23 mouse cellular contexts compared by ENCODE assay signal in genomic region chr3:94665896-94666295, GRCm38 (mm10). TPM values are rescaled to one million over a fixed set of nuclear protein-coding genes. Genes with fewer than 3 reads are reported as not detected.
DNase-seq lines count a peak whose midpoint lies in the region; ATAC-seq and TF ChIP-seq lines count a peak whose summit lies in the region.
"Not testable (repeated sequence)": the region's sequence is repeated elsewhere in the genome, so short reads cannot be mapped to it uniquely, and the experiment has no call there.
"Had no signal": no experiment of that assay in that cellular context is flagged by ENCODE, and none has a peak within 500 bp of the region (broad histone marks: within the 10 kb centered on the region; RNA-seq: fewer than 3 reads in every experiment).

No protein-coding gene starts in this region.

- H3K9ac ChIP-seq in heart, embryonic 11.5 days (ENCODE audit: low read depth, low read length); lung, embryonic 14.5 days: not testable (repeated sequence)
- peak overlapping the region; percentile 57 for H3K9ac ChIP-seq in liver, embryonic 12.5 days

- H3K36me3 ChIP-seq in G1E (replicated peaks); heart, embryonic 11.5 days (ENCODE audit: control insufficient read depth, insufficient read depth, low read length); hindbrain, embryonic 10.5 days; liver, embryonic 12.5 days; lung, embryonic 14.5 days (ENCODE audit: insufficient read depth): not testable (repeated sequence)

- ATAC-seq in G1E (ENCODE audit: extremely low read depth, insufficient number of reproducible peaks, low FRiP score, poor library complexity, severe bottlenecking): peak; percentile 88
- peak; percentile 88 for ATAC-seq in heart, embryonic 11.5 days (replicated peaks; ENCODE audit: insufficient number of reproducible peaks, low FRiP score, low TSS enrichment)
- ATAC-seq in liver, embryonic 12.5 days: peak; percentile 91
- ATAC-seq in lung, embryonic 14.5 days (ENCODE audit: insufficient read depth): peak; percentile 54; the same call in 1 of the 2 replicates
- ATAC-seq in megakaryocyte progenitor cell, adult 5-6 weeks (replicated peaks; ENCODE audit: poor library complexity): peak; percentile 68

- H3K27ac ChIP-seq in heart, embryonic 11.5 days (ENCODE audit: low read depth, low read length): peak overlapping the region; percentile 64
- H3K27ac ChIP-seq in hindbrain, embryonic 10.5 days: peak overlapping the region; percentile 50; the same call in 1 of the 2 replicates
- H3K27ac ChIP-seq in liver, embryonic 12.5 days: peak overlapping the region; percentile 87
- not testable (repeated sequence) for H3K27ac ChIP-seq in lung, embryonic 14.5 days (ENCODE audit: low read depth)

- H3K4me2 ChIP-seq in heart, embryonic 11.5 days: peak overlapping the region; percentile 32
- H3K4me2 ChIP-seq in liver, embryonic 12.5 days: peak overlapping the region; percentile 63
- H3K4me2 ChIP-seq in lung, embryonic 14.5 days: not testable (repeated sequence)

- H3K9me3 ChIP-seq in G1E (replicated peaks); heart, embryonic 11.5 days (replicated peaks; ENCODE audit: control insufficient read depth, low read length); hindbrain, embryonic 10.5 days; liver, embryonic 12.5 days (replicated peaks); lung, embryonic 14.5 days (ENCODE audit: low read depth, low read length): not testable (repeated sequence)

- peaks cover 18% of the 10 kb centered on the region for H3K4me1 ChIP-seq in G1E (ENCODE audit: insufficient read depth, low read depth, low read length)
- not testable (repeated sequence) for H3K4me1 ChIP-seq in heart, embryonic 11.5 days (ENCODE audit: control insufficient read depth, insufficient read depth, low read length); hindbrain, embryonic 10.5 days (replicated peaks); lung, embryonic 14.5 days (ENCODE audit: insufficient read depth)
- peaks cover 26% of the 10 kb centered on the region for H3K4me1 ChIP-seq in liver, embryonic 12.5 days

- DNase-seq in G1E (ENCODE audit: low spot score); hindbrain, embryonic 10.5 days (ENCODE audit: low spot score): not testable (repeated sequence)
- DNase-seq in embryo, embryonic 9.5 days (ENCODE audit: extremely low spot score): peak; percentile 19
- peak; percentile 23 for DNase-seq in lung, embryonic 14.5 days
- peak; percentile 54 for DNase-seq in urinary bladder, postnatal 14 days (ENCODE audit: low spot score)

- not testable (repeated sequence) for TF ChIP-seq CTCF in G1E (IDR thresholded peaks at IDR 0.05; ENCODE audit: low read depth, low read length); lung, embryonic 14.5 days (IDR thresholded peaks at IDR 0.05; ENCODE audit: low read depth)

- peak overlapping the region; percentile 8; the same call in 1 of the 2 replicates for H3K4me3 ChIP-seq in G1E (ENCODE audit: low read depth, low read length)
- not testable (repeated sequence) for H3K4me3 ChIP-seq in heart, embryonic 11.5 days (ENCODE audit: low read depth, low read length); hindbrain, embryonic 10.5 days; lung, embryonic 14.5 days (ENCODE audit: low read depth, low read length)
- H3K4me3 ChIP-seq in liver, embryonic 12.5 days: peak overlapping the region; percentile 31

- WGBS in heart, embryonic 11.5 days (ENCODE audit: insufficient replicate concordance): 4% methylated on average over 7 of the region's 7 CpGs
- 46% methylated on average over 7 of the region's 7 CpGs for WGBS in hindbrain, embryonic 10.5 days
- WGBS in liver, embryonic 12.5 days (ENCODE audit: insufficient replicate concordance): 10% methylated on average over 7 of the region's 7 CpGs
- WGBS in lung, embryonic 14.5 days: 10% methylated on average over 7 of the region's 7 CpGs

- peaks cover 14% of the 10 kb centered on the region for H3K27me3 ChIP-seq in G1E (ENCODE audit: insufficient read depth, low read length)
- not testable (repeated sequence) for H3K27me3 ChIP-seq in heart, embryonic 11.5 days (ENCODE audit: control insufficient read depth, insufficient read depth, low read length); hindbrain, embryonic 10.5 days (ENCODE audit: insufficient read depth, poor library complexity, severe bottlenecking); liver, embryonic 12.5 days (replicated peaks); lung, embryonic 14.5 days (ENCODE audit: insufficient read depth, low read length)

RNA-seq across cellular contexts. Expression of gene Tuft1, which starts 7.2 kb away (rescaled TPM):
- total RNA-seq in G1E (2014; fragmentation: Nextera tagmentation) (6.1 and 6.8 TPM in 2 replicates), G1E (2017) (14.7 and 15.7 TPM in 2 replicates)
- polyA plus RNA-seq in G1E (2012): 4.1 and 4.5 TPM in 2 replicates
- polyA plus RNA-seq in heart, embryonic 11.5 days (2014; fragmentation: Nextera tagmentation; extraction: Ambion mirVana): 8.7 and 10.5 TPM in 2 replicates
- polyA plus RNA-seq in hindbrain, embryonic 10.5 days (2016; fragmentation: Nextera tagmentation; extraction: Ambion mirVana): 3.5 and 3.7 TPM in 2 replicates
- 5.4 and 7.5 TPM in 2 replicates for polyA plus RNA-seq in liver, embryonic 12.5 days (2016; fragmentation: Nextera tagmentation; extraction: Ambion mirVana)
- 8.2 and 8.8 TPM in 2 replicates for polyA plus RNA-seq in lung, embryonic 14.5 days (2014; fragmentation: Nextera tagmentation; extraction: Ambion mirVana)
- 3.5 TPM in 2 replicates for total RNA-seq in megakaryocyte progenitor cell, adult 5-6 weeks (2015)
- 4.2 and 5.2 TPM in 2 replicates for total RNA-seq in megakaryocyte progenitor cell, adult 5-6 weeks (2017)

RNA-seq across cellular contexts. Expression of gene Gm10972, which starts 23.0 kb away (rescaled TPM):
- total RNA-seq in G1E (2014; fragmentation: Nextera tagmentation): not detected in 2 replicates
- not detected in 2 replicates for total RNA-seq in G1E (2017)
- polyA plus RNA-seq in G1E (2012): not detected in 2 replicates
- polyA plus RNA-seq in heart, embryonic 11.5 days (2014; fragmentation: Nextera tagmentation; extraction: Ambion mirVana): not detected in 2 replicates
- not detected in 2 replicates for polyA plus RNA-seq in hindbrain, embryonic 10.5 days (2016; fragmentation: Nextera tagmentation; extraction: Ambion mirVana)
- polyA plus RNA-seq in liver, embryonic 12.5 days (2016; fragmentation: Nextera tagmentation; extraction: Ambion mirVana): not detected in 2 replicates
- polyA plus RNA-seq in lung, embryonic 14.5 days (2014; fragmentation: Nextera tagmentation; extraction: Ambion mirVana): not detected in 2 replicates
- not detected in 2 replicates for total RNA-seq in megakaryocyte progenitor cell, adult 5-6 weeks (2015)
- total RNA-seq in megakaryocyte progenitor cell, adult 5-6 weeks (2017): not detected in 2 replicates
- total RNA-seq: adrenal gland, postnatal 10 days; gastrocnemius, postnatal 10 days; heart, adult 18-20 months; heart, postnatal 25 days; layer of hippocampus, postnatal 14 days; monocyte, adult 5-6 weeks had no signal
- polyA plus RNA-seq: activated CD4-positive, CD25-positive, alpha-beta regulatory T cell, adult 4 months; brain, embryonic 14.5 days; forebrain, embryonic 14.5 days; hindbrain, embryonic 15.5 days; intestine, postnatal 0 days; kidney, postnatal 0 days; limb, embryonic 11.5 days; midbrain, embryonic 10.5 days; neural tube, embryonic 11.5 days had no signal

RNA-seq across cellular contexts. Expression of gene Selenbp2, which starts 27.5 kb away (rescaled TPM):
- 7.9 and 11.2 TPM in 2 replicates for total RNA-seq in G1E (2014; fragmentation: Nextera tagmentation)
- total RNA-seq in G1E (2017): 41.5 and 58.9 TPM in 2 replicates
- 3.2 and 3.5 TPM in 2 replicates for polyA plus RNA-seq in G1E (2012)
- 0.72 and 2.0 TPM in 2 replicates for polyA plus RNA-seq in heart, embryonic 11.5 days (2014; fragmentation: Nextera tagmentation; extraction: Ambion mirVana)
- polyA plus RNA-seq in hindbrain, embryonic 10.5 days (2016; fragmentation: Nextera tagmentation; extraction: Ambion mirVana): 0.20 and 0.24 TPM in 2 replicates
- 3.0 and 3.3 TPM in 2 replicates for polyA plus RNA-seq in liver, embryonic 12.5 days (2016; fragmentation: Nextera tagmentation; extraction: Ambion mirVana)
- 4.2 and 4.9 TPM in 2 replicates for polyA plus RNA-seq in lung, embryonic 14.5 days (2014; fragmentation: Nextera tagmentation; extraction: Ambion mirVana)
- not detected in 2 replicates for total RNA-seq in megakaryocyte progenitor cell, adult 5-6 weeks (2015)
- 0.14 TPM in 1 of 2 replicates, not detected in the other for total RNA-seq in megakaryocyte progenitor cell, adult 5-6 weeks (2017)
- total RNA-seq: monocyte, adult 5-6 weeks had no signal
- polyA plus RNA-seq: activated CD4-positive, CD25-positive, alpha-beta regulatory T cell, adult 4 months; forebrain, embryonic 14.5 days; midbrain, embryonic 10.5 days; neural tube, embryonic 11.5 days had no signal
